Mouse (Mus musculus) CH12.LX (cell line): ENCODE results near the gene Gse1. TPM values are rescaled to one million over a fixed set of nuclear protein-coding genes. Genes with fewer than 3 reads are reported as not detected.

ENCODE experiments used
- DNase-seq: peaks from one replicate; pipeline ENCODE4 v3.0.0-alpha.2; 2013; ENCODE audit errors: extremely low read depth
- H3K27ac ChIP-seq: 2 replicates; pipeline ENCODE4 v1.5.1; 2012; ENCODE audit warnings: low read depth, mild to moderate bottlenecking, control low read depth, moderate library complexity; ENCODE audit not compliant: insufficient read depth
- H3K27me3 ChIP-seq: replicated peaks from 2 replicates; pipeline ENCODE3; 2012; ENCODE audit warnings: inconsistent platforms
- H3K36me3 ChIP-seq, 2 experiments: replicated peaks in 1 of 2; 2 replicates each; pipeline versions ENCODE3 to v1.6.1; 2012; ENCODE audit warnings: inconsistent platforms in 1 of 2, low read length in 1 of 2, mild to moderate bottlenecking in 1 of 2, mixed read lengths in 1 of 2, moderate library complexity in 1 of 2; ENCODE audit not compliant: control insufficient read depth in 1 of 2, insufficient read depth in 1 of 2
- H3K4me1 ChIP-seq, 2 experiments: 2 replicates each; pipeline ENCODE4 v1.6.1; 2012; ENCODE audit warnings: inconsistent platforms in 1 of 2, moderate library complexity in 1 of 2; ENCODE audit not compliant: insufficient read depth in 2 of 2, control insufficient read depth in 1 of 2
- H3K4me2 ChIP-seq: 2 replicates; pipeline ENCODE4 v1.6.1; 2012; ENCODE audit warnings: low read depth, mild to moderate bottlenecking, control low read depth; ENCODE audit not compliant: poor library complexity, insufficient read depth, severe bottlenecking
- H3K4me3 ChIP-seq, 3 experiments: fragments of 150-350 bp in 1 of 3; sonication (generic) in 1 of 3; replicated peaks in 1 of 3; 2 replicates each; pipeline versions ENCODE3 to v1.5.1; 2011 to 2012; ENCODE audit warnings: low read depth in 2 of 3, low read length in 2 of 3, mild to moderate bottlenecking in 2 of 3, moderate library complexity in 2 of 3, control low read depth in 1 of 3, improper control_type of control experiment in 1 of 3, inconsistent platforms in 1 of 3, mixed read lengths in 1 of 3; ENCODE audit not compliant: poor library complexity in 1 of 3
- H3K79me2 ChIP-seq: replicated peaks from 2 replicates; pipeline ENCODE4 v1.6.1; 2012; ENCODE audit warnings: mild to moderate bottlenecking, moderate library complexity; ENCODE audit not compliant: control insufficient read depth, poor library complexity, insufficient read depth, severe bottlenecking; ENCODE audit errors: extremely low read depth
- H3K9ac ChIP-seq: 2 replicates; pipeline ENCODE4 v1.6.1; 2012; ENCODE audit warnings: low read depth, mild to moderate bottlenecking, control low read depth, moderate library complexity; ENCODE audit not compliant: insufficient read depth
- H3K9me3 ChIP-seq: replicated peaks from 2 replicates; pipeline ENCODE3; 2012; ENCODE audit warnings: low read length, inconsistent platforms, mixed read lengths
- CHD1 ChIP-seq: IDR thresholded peaks from 2 replicates; pipeline ENCODE4 v1.6.1; 2012; ENCODE audit warnings: low read depth, low read length, improper control_type of control experiment, inconsistent platforms
- ELF1 ChIP-seq: IDR thresholded peaks from 2 replicates; pipeline ENCODE4 v1.6.1; 2014; ENCODE audit warnings: low read depth, mild to moderate bottlenecking, inconsistent platforms, low read length, improper control_type of control experiment
- EP300 ChIP-seq: IDR thresholded peaks from 2 replicates; pipeline ENCODE4 v1.6.1; 2011; ENCODE audit warnings: low read length, improper control_type of control experiment
- GABPA ChIP-seq: IDR thresholded peaks from 2 replicates; pipeline ENCODE4 v1.6.1; 2012; ENCODE audit warnings: low read depth, low read length, improper control_type of control experiment, inconsistent platforms; ENCODE audit not compliant: insufficient replicate concordance
- HCFC1 ChIP-seq: IDR thresholded peaks from 2 replicates; pipeline ENCODE4 v1.6.1; 2012; ENCODE audit warnings: low read depth, mild to moderate bottlenecking, inconsistent platforms, low read length, improper control_type of control experiment
- JUND ChIP-seq: conservative IDR thresholded peaks from 2 replicates; pipeline ENCODE4 v1.6.1; 2011; ENCODE audit warnings: low read depth, low read length, improper control_type of control experiment
- KAT2A ChIP-seq: IDR thresholded peaks from 2 replicates; pipeline ENCODE4 v1.6.1; 2012; ENCODE audit warnings: low read length, improper control_type of control experiment, inconsistent platforms; ENCODE audit not compliant: insufficient replicate concordance
- MAZ ChIP-seq: IDR thresholded peaks from 2 replicates; pipeline ENCODE4 v1.6.1; 2012; ENCODE audit warnings: low read depth, mild to moderate bottlenecking, inconsistent platforms, low read length, improper control_type of control experiment, moderate library complexity
- NRF1 ChIP-seq: IDR thresholded peaks from 2 replicates; pipeline ENCODE4 v1.6.1; 2014; ENCODE audit warnings: low read depth, mild to moderate bottlenecking, inconsistent platforms, low read length, improper control_type of control experiment, moderate library complexity
- RCOR1 ChIP-seq: conservative IDR thresholded peaks from 2 replicates; pipeline ENCODE4 v1.6.1; 2012; ENCODE audit warnings: low read depth, mild to moderate bottlenecking, inconsistent platforms, low read length, improper control_type of control experiment
- SIN3A ChIP-seq: IDR thresholded peaks from 2 replicates; pipeline ENCODE4 v1.6.1; 2012; ENCODE audit warnings: low read length, improper control_type of control experiment, inconsistent platforms
- USF1 ChIP-seq: IDR thresholded peaks from 2 replicates; pipeline ENCODE4 v1.6.1; 2014; ENCODE audit warnings: low read depth, mild to moderate bottlenecking, inconsistent platforms, low read length, improper control_type of control experiment
- USF2 ChIP-seq: conservative IDR thresholded peaks from 2 replicates; pipeline ENCODE4 v1.6.1; 2011; ENCODE audit warnings: low read depth, low read length, improper control_type of control experiment
- ZKSCAN1 ChIP-seq: IDR thresholded peaks from 2 replicates; pipeline ENCODE4 v1.6.1; 2012; ENCODE audit warnings: low read depth, inconsistent platforms, low read length, improper control_type of control experiment, borderline replicate concordance
- ZMIZ1 ChIP-seq: IDR thresholded peaks from 2 replicates; pipeline ENCODE4 v1.6.1; 2012; ENCODE audit warnings: low read depth, mild to moderate bottlenecking, inconsistent platforms, low read length, improper control_type of control experiment
- dilution Hi-C: fragments of 300-500 bp; cut with MboI; formaldehyde crosslinking; loops from 2 replicates; pipeline ENCODE4 v1.14.3; 2020; ENCODE audit warnings: low sequenced_read_pairs; ENCODE audit not compliant: extremely low pct_unique_long_range_greater_than_20kb, extremely low pct_ligation_motif_present
- in situ Hi-C: fragments of 300-500 bp; cut with MboI; formaldehyde crosslinking; loops from 3 replicates; pipeline ENCODE4 v1.14.3; 2019; ENCODE audit warnings: low sequenced_read_pairs, low pct_ligation_motif_present, low pct_unique_long_range_greater_than_20kb, mixed read lengths
- polyA plus RNA-seq: library from polyadenylated mRNA; unstranded; fragments of >175 nt; gene quantifications from 2 replicates; pipeline ENCODE4 v1.2.1, GENCODE M21; 2012; ENCODE audit warnings: low read depth; ENCODE audit not compliant: insufficient read length
- total RNA-seq, 2 experiments: library from RNA; depleted of rRNA; stranded (reverse); fragments of 300-350 nt in 1 of 2; fragments of >200 nt in 1 of 2; gene quantifications; 2 replicates each; pipeline ENCODE4 v1.2.3; 2012 to 2014

The Gse1 gene
- total and polyA plus RNA-seq, 3 experiments = 1.3 to 9.8 (median 8.5) TPM

- DNase-seq = no peak
- Histone ChIP-seq H3K27ac (no peak overlapping the region), H3K4me3 (no peak overlapping the region), H3K27me3 (peaks cover 10% of the 10 kb centered on the region), H3K9me3 (no peaks in the 10 kb centered on the region), H3K9ac (no peak overlapping the region), H3K36me3 (no peaks in the 10 kb centered on the region), H3K4me1 (peaks cover 0 to 4% of the 10 kb centered on the region in 2 experiments; a peak in 2 of 4 replicates), H3K4me2 (no peak overlapping the region), H3K79me2 (no peaks in the 10 kb centered on the region)
- TF ChIP-seq NRF1 (no peak), KAT2A (no peak), EP300 (no peak), USF1 (no peak), ELF1 (no peak), CHD1 (no peak), ZMIZ1 (no peak), USF2 (no peak), RCOR1 (no peak), SIN3A (no peak), HCFC1 (no peak)
- dilution Hi-C loops = no loop called here
- in situ Hi-C loops = no loop called here
Measured at GRCm38 (mm10) chr8:120297000-120297399, 68.7 kb downstream of the Gse1 start.

- H3K27ac ChIP-seq = no peak overlapping the region
- H3K9me3 ChIP-seq = no peaks in the 10 kb centered on the region
- no peaks in the 10 kb centered on the region for H3K4me1 ChIP-seq
- peaks cover 8% of the 10 kb centered on the region for H3K27me3 ChIP-seq
- H3K4me2 ChIP-seq = no peak overlapping the region
- in situ Hi-C loops (no loop called here), dilution Hi-C loops (no loop called here)
- no peak overlapping the region for H3K9ac ChIP-seq
- H3K79me2 ChIP-seq = no peaks in the 10 kb centered on the region
- no peak overlapping the region for H3K4me3 ChIP-seq
- no peak for TF ChIP-seq ELF1
- TF ChIP-seq CHD1 = no peak
- no peak for TF ChIP-seq JUND
- TF ChIP-seq USF1 = no peak
- TF ChIP-seq GABPA = no peak
- no peak for TF ChIP-seq ZMIZ1
- TF ChIP-seq ZKSCAN1 = no peak
- no peak for TF ChIP-seq MAZ
- no peak for DNase-seq
- no peaks in the 10 kb centered on the region for H3K36me3 ChIP-seq
Measured at GRCm38 (mm10) chr8:120298601-120299532, 70.6 kb downstream of the Gse1 start.
